Mouse (Mus musculus) testis, adult 2 months (tissue): ENCODE data around the gene Ttc28.

Source experiments
- CTCF ChIP-seq: fragments of 200-500 bp; IDR thresholded peaks from 2 replicates; pipeline ENCODE4 v1.5.1; 2012; ENCODE audit warnings: low read depth, mild to moderate bottlenecking, inconsistent platforms, low read length, moderate library complexity; ENCODE audit not compliant: control insufficient read depth, insufficient read depth, insufficient replicate concordance
- POLR2A ChIP-seq: fragments of 200-500 bp; IDR thresholded peaks from 2 replicates; pipeline ENCODE4 v1.6.1; 2012; ENCODE audit warnings: low read depth, mild to moderate bottlenecking, inconsistent platforms, low read length, moderate library complexity; ENCODE audit not compliant: control insufficient read depth

DNA sequence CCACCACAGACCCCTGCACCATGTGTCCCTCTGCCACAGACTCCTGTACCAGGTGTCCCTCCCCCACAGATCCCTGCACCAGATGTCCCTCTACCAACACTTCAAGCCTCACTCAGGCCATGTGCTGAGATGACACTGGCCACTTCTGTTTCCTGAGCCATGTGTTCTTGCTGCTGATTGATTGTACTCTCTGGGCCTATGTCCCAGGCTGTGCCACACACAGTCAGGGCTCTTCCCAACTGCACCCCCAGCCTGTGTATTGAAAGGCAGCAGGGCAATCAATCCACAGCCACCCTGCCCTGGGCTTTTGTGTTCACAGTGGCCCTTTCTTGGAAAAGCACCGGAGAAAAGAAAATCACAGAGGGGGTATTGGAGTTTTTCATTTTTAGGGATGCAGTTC is 352.2 kb downstream of the Ttc28 start:
- TF ChIP-seq POLR2A = no peak
- TF ChIP-seq CTCF = no peak
